Mouse (Mus musculus) embryonic facial prominence, embryonic 13.5 days (tissue): ENCODE results near the gene Robo3. TPM values are rescaled to one million over a fixed set of nuclear protein-coding genes. Genes with fewer than 3 reads are reported as not detected.

Experiments
- ATAC-seq: fragments of 200-750 bp; cut with Nextera tagmentation; 2 replicates; pipeline ENCODE4 v1.8.0; 2017; ENCODE audit warnings: low read depth; ENCODE audit not compliant: insufficient number of reproducible peaks, insufficient read depth, low FRiP score, low TSS enrichment
- H3K27ac ChIP-seq: fragments of 300-500 bp; sonication (generic); 2 replicates; pipeline ENCODE4 v1.5.1; 2015; ENCODE audit warnings: moderate library complexity, mild to moderate bottlenecking, inconsistent platforms
- H3K27me3 ChIP-seq: fragments of 300-500 bp; sonication (generic); 2 replicates; pipeline ENCODE4 v1.6.1; 2015; ENCODE audit warnings: mild to moderate bottlenecking, inconsistent platforms
- H3K36me3 ChIP-seq: fragments of 300-500 bp; sonication (generic); 2 replicates; pipeline ENCODE4 v1.6.1; 2015; ENCODE audit warnings: mild to moderate bottlenecking, inconsistent platforms
- H3K4me1 ChIP-seq: fragments of 300-500 bp; sonication (generic); 2 replicates; pipeline ENCODE4 v1.6.1; 2015; ENCODE audit warnings: inconsistent platforms
- H3K4me2 ChIP-seq: fragments of 300-500 bp; sonication (generic); 2 replicates; pipeline ENCODE4 v1.6.1; 2015; ENCODE audit warnings: moderate library complexity, mild to moderate bottlenecking, inconsistent platforms
- H3K4me3 ChIP-seq: fragments of 300-500 bp; sonication (generic); 2 replicates; pipeline ENCODE4 v1.5.1; 2015; ENCODE audit warnings: mild to moderate bottlenecking, inconsistent platforms
- H3K9ac ChIP-seq: fragments of 300-500 bp; sonication (generic); 2 replicates; pipeline ENCODE4 v1.6.1; 2015; ENCODE audit warnings: mild to moderate bottlenecking, inconsistent platforms
- H3K9me3 ChIP-seq: fragments of 300-500 bp; sonication (generic); 2 replicates; pipeline ENCODE4 v1.6.1; 2016; ENCODE audit warnings: inconsistent platforms
- WGBS: fragments of 180-500 bp; shearing (Covaris S2); methylation state at CpG from one replicate; pipeline ENCODE4 v1.1.7; 2015; ENCODE audit warnings: mixed read lengths; 5-methylcytosine and 5-hydroxymethylcytosine counted together
- polyA plus RNA-seq: library from polyadenylated mRNA; unstranded; fragments of >200 nt; fragmentation: Nextera tagmentation; extraction: Ambion mirVana; gene quantifications from 2 replicates; pipeline ENCODE4 v1.2.1, GENCODE M21; 2015

Gene Robo3
- polyA plus RNA-seq, 1 experiment from 2014 or later = 0.62 TPM

GRCm38 (mm10) chr9:37365706-37366105, 67.3 kb downstream of the Robo3 start:
- 65% methylated on average over 5 of the region's 5 CpGs for WGBS
- no peak overlapping the region for H3K27ac ChIP-seq

More at GRCm38 (mm10) chr9:37365706-37366105, 67.3 kb downstream of the Robo3 start:
- no peaks in the 10 kb centered on the region for H3K9me3 ChIP-seq
- no peak overlapping the region for H3K4me2 ChIP-seq
- H3K36me3 ChIP-seq = no peaks in the 10 kb centered on the region
- no peak for ATAC-seq
- no peaks in the 10 kb centered on the region for H3K4me1 ChIP-seq
- H3K27me3 ChIP-seq = no peaks in the 10 kb centered on the region
- H3K4me3 ChIP-seq = no peak overlapping the region
- no peak overlapping the region for H3K9ac ChIP-seq

Other genes with a start within 250 kb of the Robo3 start
- gene Tmem218, start 225.0 kb downstream of the Robo3 start, polyA plus RNA-seq = 14.9 and 17.4 TPM in 2 replicates
- 2.0 and 2.3 TPM in 2 replicates for gene Slc37a2, start 177.5 kb downstream of the Robo3 start, polyA plus RNA-seq
- gene Ccdc15, start 84.8 kb downstream of the Robo3 start, polyA plus RNA-seq = 8.9 and 10.3 TPM in 2 replicates
- gene Hepacam, start 65.9 kb downstream of the Robo3 start, polyA plus RNA-seq = 0.21 TPM in 1 of 2 replicates, not detected in the other
- 9.5 and 10.1 TPM in 2 replicates for gene Robo4, start 31.3 kb downstream of the Robo3 start, polyA plus RNA-seq
- 31.1 and 34.9 TPM in 2 replicates for gene Msantd2, start 56.1 kb upstream of the Robo3 start, polyA plus RNA-seq
- 39.5 and 41.7 TPM in 2 replicates for gene Esam, start 94.8 kb upstream of the Robo3 start, polyA plus RNA-seq
- gene Vsig2, start 106.0 kb upstream of the Robo3 start, polyA plus RNA-seq = 1.5 and 1.6 TPM in 2 replicates
- gene Nrgn, start 119.7 kb upstream of the Robo3 start, polyA plus RNA-seq = 8.6 and 10.3 TPM in 2 replicates
- 9.5 and 10.0 TPM in 2 replicates for gene Siae, start 122.5 kb upstream of the Robo3 start, polyA plus RNA-seq
- gene Spa17, start 180.5 kb upstream of the Robo3 start, polyA plus RNA-seq = 6.5 and 10.2 TPM in 2 replicates
- gene Tbrg1, start 224.1 kb upstream of the Robo3 start, polyA plus RNA-seq = 173 and 182 TPM in 2 replicates
- 16.7 and 22.4 TPM in 2 replicates for gene Panx3, start 236.0 kb upstream of the Robo3 start, polyA plus RNA-seq